Mouse (Mus musculus) layer of hippocampus, postnatal 25 days (tissue): ENCODE data around the gene Dbnl. TPM values are rescaled to one million over a fixed set of nuclear protein-coding genes. Genes with fewer than 3 reads are reported as not detected.
"Not testable (repeated sequence)": the region's sequence is repeated elsewhere in the genome, so short reads cannot be mapped to it uniquely, and the experiment has no call there.

Experiments
- DNase-seq, 2 experiments: peaks; one replicate each; pipeline ENCODE4 v3.0.0; 2022; ENCODE audit warnings: mixed read lengths in 2 of 2, low spot score in 1 of 2; ENCODE audit errors: extremely low spot score in 1 of 2
- total RNA-seq, 2 experiments: library from RNA; stranded (reverse); gene quantifications; 2 replicates each; pipeline ENCODE4 v1.2.3; 2021

Dbnl gene
- total RNA-seq, 2 experiments from 2014 or later, result 82.2 to 82.7 TPM

- DNase-seq, result no peak
These were observed 7.0 kb downstream of the Dbnl start for GRCm38 (mm10) chr11:5795290-5795689.

- DNase-seq, result peak in 1 of 2 experiments; percentile 33
These were observed 7.4 kb downstream of the Dbnl start for GRCm38 (mm10) chr11:5795706-5796105.

- no peak for DNase-seq
These were observed 8.7 kb downstream of the Dbnl start for GRCm38 (mm10) chr11:5796939-5797338.

GRCm38 (mm10) chr11:5797371-5797770 is 9.1 kb downstream of the Dbnl start:
- DNase-seq, result no peak

- DNase-seq, result no peak
These were observed 9.6 kb downstream of the Dbnl start for GRCm38 (mm10) chr11:5797928-5798327.

GRCm38 (mm10) chr11:5799621-5800490 is 11.6 kb downstream of the Dbnl start:
- DNase-seq, result no peak

GRCm38 (mm10) chr11:5801511-5801910 is 13.2 kb downstream of the Dbnl start:
- DNase-seq, result no peak

GRCm38 (mm10) chr11:5802005-5802404 is 13.7 kb downstream of the Dbnl start:
- no peak for DNase-seq

GRCm38 (mm10) chr11:5802457-5803217 is 14.3 kb downstream of the Dbnl start:
- no peak for DNase-seq

- no peak for DNase-seq
These were observed 15.3 kb downstream of the Dbnl start, which contains the start of gene Pgam2 for GRCm38 (mm10) chr11:5803551-5803981. Gene Pgam2, minus strand, starts transcription at chr11:5803733.

GRCm38 (mm10) chr11:5804174-5804573 is 15.9 kb downstream of the Dbnl start:
- no peak for DNase-seq

- no peak for DNase-seq
These were observed 17.4 kb downstream of the Dbnl start for GRCm38 (mm10) chr11:5805711-5806110.

GRCm38 (mm10) chr11:5807956-5808355 is 19.7 kb downstream of the Dbnl start:
- no peak for DNase-seq

- not testable (repeated sequence) for DNase-seq
These were observed 21.2 kb downstream of the Dbnl start for GRCm38 (mm10) chr11:5809487-5809886.

- DNase-seq, result no peak
These were observed 25.1 kb downstream of the Dbnl start for GRCm38 (mm10) chr11:5813381-5813780.

- no peak for DNase-seq
These were observed 30.9 kb downstream of the Dbnl start for GRCm38 (mm10) chr11:5819223-5819622.

GRCm38 (mm10) chr11:5825432-5825831 is 37.1 kb downstream of the Dbnl start:
- no peak for DNase-seq

- DNase-seq, result no peak
These were observed 39.6 kb downstream of the Dbnl start for GRCm38 (mm10) chr11:5827931-5828330.

- DNase-seq, result no peak
These were observed 40.4 kb downstream of the Dbnl start for GRCm38 (mm10) chr11:5828509-5829191.

GRCm38 (mm10) chr11:5829327-5829726 is 41.0 kb downstream of the Dbnl start:
- DNase-seq, result no peak

- no peak for DNase-seq
These were observed 46.2 kb downstream of the Dbnl start for GRCm38 (mm10) chr11:5834506-5834905.
